Mouse (Mus musculus) ES-E14 (cell line): ENCODE measurements around the gene Elp5. TPM values are rescaled to one million over a fixed set of nuclear protein-coding genes. Genes with fewer than 3 reads are reported as not detected.

Experiments used
- DNase-seq: peaks from one replicate; pipeline ENCODE4 v3.0.0-alpha.2; 2013; ENCODE audit warnings: low read depth, low spot score
- H3K27ac ChIP-seq: 2 replicates; pipeline ENCODE4 v1.5.1; 2012; ENCODE audit warnings: low read depth, mild to moderate bottlenecking, low read length, moderate library complexity, mixed read lengths; ENCODE audit not compliant: poor library complexity, insufficient read depth, severe bottlenecking
- H3K36me3 ChIP-seq: 2 replicates; pipeline ENCODE4 v1.6.1; 2012; ENCODE audit warnings: mild to moderate bottlenecking, low read length, moderate library complexity, mixed read lengths; ENCODE audit not compliant: control insufficient read depth, poor library complexity, insufficient read depth, severe bottlenecking
- H3K4me1 ChIP-seq, 2 experiments: fragments of 150-350 bp in 1 of 2; sonication (generic) in 1 of 2; 2 replicates each; pipeline ENCODE4 v1.6.1; 2012; ENCODE audit warnings: low read length in 2 of 2, mild to moderate bottlenecking in 1 of 2, mixed read lengths in 1 of 2; ENCODE audit not compliant: control insufficient read depth in 2 of 2, insufficient read depth in 2 of 2, poor library complexity in 1 of 2
- H3K4me3 ChIP-seq, 2 experiments: fragments of 150-350 bp in 1 of 2; sonication (generic) in 1 of 2; 2 replicates each; pipeline ENCODE4 v1.5.1; 2012; ENCODE audit warnings: low read length in 2 of 2, low read depth in 1 of 2, mild to moderate bottlenecking in 1 of 2, mixed read lengths in 1 of 2; ENCODE audit not compliant: insufficient read depth in 1 of 2, poor library complexity in 1 of 2, severe bottlenecking in 1 of 2
- H3K9ac ChIP-seq: 2 replicates; pipeline ENCODE4 v1.6.1; 2012; ENCODE audit warnings: low read depth, mild to moderate bottlenecking, low read length, mixed read lengths; ENCODE audit not compliant: poor library complexity, insufficient read depth, severe bottlenecking
- H3K9me3 ChIP-seq: fragments of 150-350 bp; sonication (generic); 2 replicates; pipeline ENCODE4 v1.6.1; 2012; ENCODE audit warnings: low read depth, mild to moderate bottlenecking, low read length; ENCODE audit not compliant: control insufficient read depth, insufficient read depth
- CHD2 ChIP-seq: IDR thresholded peaks from 2 replicates; pipeline ENCODE4 v1.6.1; 2014; ENCODE audit warnings: mild to moderate bottlenecking, low read depth, low read length, inconsistent platforms
- HCFC1 ChIP-seq: IDR thresholded peaks from 2 replicates; pipeline ENCODE4 v1.6.1; 2012; ENCODE audit warnings: low read length, inconsistent platforms, borderline replicate concordance; ENCODE audit not compliant: insufficient read depth
- MAFK ChIP-seq: IDR thresholded peaks from 2 replicates; pipeline ENCODE4 v1.6.1; 2014; ENCODE audit warnings: mild to moderate bottlenecking, low read depth, low read length, inconsistent platforms; ENCODE audit not compliant: insufficient read depth
- ZC3H11A ChIP-seq: IDR thresholded peaks from 2 replicates; pipeline ENCODE4 v1.6.1; 2012; ENCODE audit warnings: low read depth, mild to moderate bottlenecking, inconsistent platforms, low read length, borderline replicate concordance
- ZNF384 ChIP-seq: IDR thresholded peaks from 2 replicates; pipeline ENCODE4 v1.6.1; 2012; ENCODE audit warnings: low read depth, low read length, inconsistent platforms
- in situ Hi-C, 2 experiments: fragments of 600-800 bp; cut with MboI; formaldehyde crosslinking; loops; one replicate each; pipeline ENCODE4 v1.15.1; 2025; ENCODE audit warnings: low sequenced_read_pairs in 2 of 2, inconsistent platforms in 1 of 2; ENCODE audit not compliant: unreplicated experiment in 2 of 2
- total RNA-seq: library from RNA; depleted of rRNA; stranded (reverse); fragments of 300-350 nt; gene quantifications from 2 replicates; pipeline ENCODE4 v1.2.3, GENCODE M21; 2012

Gene Elp5
- total RNA-seq, 1 experiment = 87.9 TPM

DNA sequence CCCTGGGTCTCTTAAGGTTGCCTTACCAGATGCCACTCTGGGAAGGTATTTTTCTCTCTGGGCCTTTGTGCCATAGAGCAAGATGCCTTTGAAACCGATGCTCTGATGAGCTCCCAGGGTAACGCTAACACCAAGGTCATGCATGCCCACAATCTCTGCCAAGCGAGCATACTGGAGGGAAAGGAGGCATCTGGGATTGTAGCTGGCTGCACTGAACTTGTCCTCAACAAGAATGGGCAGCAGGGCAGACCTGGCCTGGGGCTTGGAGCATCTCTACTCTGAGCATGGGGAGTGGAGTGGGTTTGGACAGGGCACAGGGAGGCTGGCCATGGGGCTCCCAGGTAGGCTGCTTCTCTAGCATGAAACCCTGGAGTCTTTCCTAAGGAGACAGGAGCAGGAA, 31.1 kb upstream of the Elp5 start:
- H3K9me3 ChIP-seq = no peaks in the 10 kb centered on the region
- H3K4me3 ChIP-seq = no peak overlapping the region
- no peak for TF ChIP-seq ZC3H11A
- no peak for TF ChIP-seq MAFK
- TF ChIP-seq ZNF384 = no peak
- no peak for TF ChIP-seq CHD2
- TF ChIP-seq HCFC1 = no peak
- H3K4me1 ChIP-seq = peaks cover 0 to 10% of the 10 kb centered on the region in 2 experiments; a peak in 1 of 4 replicates
- no peak overlapping the region for H3K27ac ChIP-seq
- in situ Hi-C loops = no loop called here
- DNase-seq = no peak
- H3K9ac ChIP-seq = no peak overlapping the region
- H3K36me3 ChIP-seq = peaks cover 40% of the 10 kb centered on the region

DNA sequence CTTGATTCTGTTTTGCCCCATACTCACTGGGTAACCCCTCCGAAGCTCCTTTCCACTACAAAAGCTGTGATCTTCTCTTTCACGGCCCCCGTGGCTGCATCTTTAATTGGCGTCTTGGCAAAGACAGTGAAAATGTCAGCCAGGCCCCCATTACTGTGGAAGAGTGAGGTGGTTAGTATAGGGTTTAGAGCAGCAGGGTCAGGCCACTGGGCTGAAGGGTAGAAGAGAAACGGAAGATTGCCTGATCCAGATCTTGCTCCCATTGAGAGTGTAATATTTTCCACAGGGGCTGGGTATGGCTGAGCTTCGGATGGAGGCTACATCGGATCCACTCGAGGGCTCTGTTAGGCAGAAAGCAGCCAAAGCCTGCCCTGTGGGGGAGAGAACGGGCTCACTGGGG, 30.6 kb upstream of the Elp5 start:
- Histone ChIP-seq H3K9ac (no peak overlapping the region), H3K36me3 (peaks cover 45% of the 10 kb centered on the region), H3K27ac (no peak overlapping the region), H3K4me1 (peaks cover 0 to 10% of the 10 kb centered on the region in 2 experiments; a peak in 1 of 4 replicates), H3K9me3 (no peaks in the 10 kb centered on the region), H3K4me3 (no peak overlapping the region)
- no peak for TF ChIP-seq MAFK
- TF ChIP-seq HCFC1 = no peak
- no peak for TF ChIP-seq CHD2
- TF ChIP-seq ZNF384 = no peak
- no peak for TF ChIP-seq ZC3H11A
- in situ Hi-C loops = no loop called here
- DNase-seq = no peak

DNA sequence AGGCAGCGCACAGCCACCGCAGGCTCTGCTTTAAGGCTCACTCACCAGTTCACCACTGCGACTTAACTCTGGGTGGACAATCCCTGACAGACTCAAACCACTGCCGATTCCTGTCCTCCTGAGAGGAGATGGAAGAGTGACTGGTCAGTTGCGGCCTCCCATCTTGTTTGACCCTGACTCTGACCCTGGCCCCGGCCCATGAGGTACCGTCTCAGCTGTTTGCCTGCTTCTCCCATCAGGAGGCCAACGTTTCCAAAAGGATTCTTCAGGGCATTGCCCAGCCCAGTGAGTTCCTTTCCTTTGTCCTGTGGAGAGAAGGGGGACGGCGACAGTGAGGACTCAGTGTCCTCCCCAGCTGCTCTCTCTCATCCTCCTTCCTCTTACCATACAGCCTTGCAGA, 28.6 kb upstream of the Elp5 start:
- no peak for TF ChIP-seq ZC3H11A
- no peak for TF ChIP-seq CHD2
- TF ChIP-seq HCFC1 = no peak
- in situ Hi-C loops = no loop called here
- Histone ChIP-seq H3K36me3 (peaks cover 64% of the 10 kb centered on the region), H3K27ac (no peak overlapping the region), H3K9me3 (no peaks in the 10 kb centered on the region), H3K4me3 (no peak overlapping the region), H3K4me1 (peaks cover 0 to 10% of the 10 kb centered on the region in 2 experiments; a peak in 1 of 4 replicates), H3K9ac (no peak overlapping the region)
- DNase-seq = no peak

DNA sequence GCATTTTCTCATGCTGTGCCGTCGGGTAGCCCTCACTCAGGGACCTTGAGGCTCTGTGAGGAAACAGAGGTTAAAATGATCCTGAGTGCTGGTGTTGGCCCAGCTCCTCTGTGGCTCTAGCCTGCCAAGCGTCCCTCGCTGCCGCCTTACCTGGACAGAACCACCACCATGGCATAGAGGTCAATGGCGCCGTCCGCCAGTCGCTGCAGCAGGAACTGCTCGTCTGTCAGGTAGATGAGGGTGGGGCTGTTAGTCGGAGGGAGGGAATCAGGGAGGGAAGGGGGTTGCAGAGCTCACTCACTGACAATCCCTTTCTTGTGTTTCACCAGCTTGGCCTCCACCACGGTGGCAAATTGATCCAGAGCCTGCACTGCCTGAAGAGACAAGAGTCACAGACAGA, 28.2 kb upstream of the Elp5 start:
- H3K36me3 ChIP-seq = peaks cover 67% of the 10 kb centered on the region
- no peak overlapping the region for H3K4me3 ChIP-seq
- H3K9me3 ChIP-seq = no peaks in the 10 kb centered on the region
- in situ Hi-C loops = no loop called here
- TF ChIP-seq HCFC1 (no peak), MAFK (no peak), CHD2 (no peak), ZC3H11A (no peak), ZNF384 (no peak)
- no peak overlapping the region for H3K27ac ChIP-seq
- H3K9ac ChIP-seq = no peak overlapping the region
- H3K4me1 ChIP-seq = peaks cover 0 to 13% of the 10 kb centered on the region in 2 experiments; a peak in 1 of 4 replicates
- no peak for DNase-seq

- peaks cover 3 to 18% of the 10 kb centered on the region in 2 experiments; a peak in 2 of 4 replicates for H3K4me1 ChIP-seq
- H3K36me3 ChIP-seq = peaks cover 72% of the 10 kb centered on the region
- no peak overlapping the region for H3K27ac ChIP-seq
- H3K9ac ChIP-seq = no peak overlapping the region
- in situ Hi-C loops = no loop called here
- no peak overlapping the region for H3K4me3 ChIP-seq
- TF ChIP-seq CHD2 (no peak), ZNF384 (no peak), MAFK (no peak), HCFC1 (no peak)
- H3K9me3 ChIP-seq = no peaks in the 10 kb centered on the region
- no peak for DNase-seq
Observed at GRCm38 (mm10) chr11:70010033-70010432, 27.7 kb upstream of the Elp5 start.
